Mouse (Mus musculus) liver, embryonic 14.5 days (tissue): ENCODE measurements around the gene Rundc3a. TPM values are rescaled to one million over a fixed set of nuclear protein-coding genes. Genes with fewer than 3 reads are reported as not detected.

ENCODE experiments used
- ATAC-seq: fragments of 200-750 bp; cut with Nextera tagmentation; 2 replicates; pipeline ENCODE4 v1.8.0; 2017; ENCODE audit warnings: moderate number of reproducible peaks, mild to moderate bottlenecking, moderate library complexity; ENCODE audit not compliant: insufficient read depth
- DNase-seq, 3 experiments: peaks; one replicate each; pipeline ENCODE4 v3.0.0-alpha.2; 2012 to 2013; ENCODE audit warnings: low read depth in 3 of 3, low spot score in 3 of 3
- H3K27ac ChIP-seq: fragments of 300-500 bp; sonication (generic); 2 replicates; pipeline ENCODE4 v1.5.1; 2014; ENCODE audit warnings: moderate library complexity, mild to moderate bottlenecking, control low read depth, inconsistent platforms
- H3K27me3 ChIP-seq: fragments of 300-500 bp; sonication (generic); 2 replicates; pipeline ENCODE4 v1.6.1; 2014; ENCODE audit warnings: mild to moderate bottlenecking, low read length, moderate library complexity; ENCODE audit not compliant: control insufficient read depth, insufficient read depth
- H3K36me3 ChIP-seq: fragments of 300-500 bp; sonication (generic); replicated peaks from 2 replicates; pipeline ENCODE4 v1.6.1; 2014; ENCODE audit warnings: low read depth; ENCODE audit not compliant: control insufficient read depth, insufficient read depth
- H3K4me1 ChIP-seq, 2 experiments: fragments of 200-500 bp in 1 of 2; fragments of 300-500 bp in 1 of 2; sonication (generic) in 1 of 2; replicated peaks; 2 replicates each; pipeline ENCODE4 v1.6.1; 2012 to 2014; ENCODE audit warnings: antibody characterized with exemption in 1 of 2, inconsistent platforms in 1 of 2, low read length in 1 of 2; ENCODE audit not compliant: control insufficient read depth in 2 of 2, insufficient read depth in 2 of 2
- H3K4me2 ChIP-seq: fragments of 300-500 bp; sonication (generic); 2 replicates; pipeline ENCODE4 v1.6.1; 2014; ENCODE audit warnings: low read depth, mild to moderate bottlenecking, control low read depth, moderate library complexity
- H3K4me3 ChIP-seq, 2 experiments: fragments of 200-500 bp in 1 of 2; fragments of 300-500 bp in 1 of 2; sonication (generic) in 1 of 2; 2 replicates each; pipeline ENCODE4 v1.5.1; 2012 to 2014; ENCODE audit warnings: low read depth in 2 of 2, low read length in 2 of 2, mild to moderate bottlenecking in 2 of 2, control low read depth in 1 of 2, inconsistent platforms in 1 of 2, moderate library complexity in 1 of 2; ENCODE audit not compliant: insufficient read depth in 1 of 2
- H3K9ac ChIP-seq: fragments of 300-500 bp; sonication (generic); replicated peaks from 2 replicates; pipeline ENCODE4 v1.6.1; 2014; ENCODE audit warnings: mild to moderate bottlenecking, control low read depth, moderate library complexity
- H3K9me3 ChIP-seq: fragments of 300-500 bp; sonication (generic); 2 replicates; pipeline ENCODE4 v1.6.1; 2016; ENCODE audit warnings: low read length, mixed read lengths; ENCODE audit not compliant: control insufficient read depth
- CTCF ChIP-seq: IDR thresholded peaks from 2 replicates; pipeline ENCODE4 v1.5.1; 2016; ENCODE audit warnings: antibody characterized with exemption, low read depth, control low read depth
- EP300 ChIP-seq: IDR thresholded peaks from 2 replicates; pipeline ENCODE4 v1.6.1; 2016; ENCODE audit warnings: antibody characterized with exemption, low read depth
- WGBS: fragments of 180-500 bp; shearing (Covaris S2); extraction: QIAGEN DNeasy Blood & Tissue Kit; methylation state at CpG from one replicate; pipeline ENCODE4 v1.1.7; 2014; ENCODE audit not compliant: insufficient replicate concordance; 5-methylcytosine and 5-hydroxymethylcytosine counted together
- polyA plus RNA-seq, 2 experiments: library from polyadenylated mRNA; depleted of rRNA in 1 of 2; stranded (reverse) in 1 of 2; unstranded in 1 of 2; fragments of >200 nt; fragmentation: Nextera tagmentation in 1 of 2; extraction: Ambion mirVana in 1 of 2; gene quantifications; 2 replicates each; pipeline versions ENCODE4 v1.2.1 to v1.2.3; 2012 to 2014

The Rundc3a gene
- polyA plus RNA-seq, 2 experiments, result 1.0 to 1.4 TPM

GRCm38 (mm10) chr11:102353021-102353431 is 40.2 kb upstream of the Rundc3a start:
- Histone ChIP-seq H3K27me3 (no peaks in the 10 kb centered on the region), H3K4me1 (peaks cover 0 to 12% of the 10 kb centered on the region in 2 experiments; a peak in 2 of 4 replicates), H3K4me3 (no peak overlapping the region; a peak in 1 of 4 replicates), H3K27ac (peak overlapping the region; percentile 48), H3K9ac (no peak overlapping the region), H3K36me3 (peaks cover 93% of the 10 kb centered on the region), H3K4me2 (peak overlapping the region; percentile 23; the same call in 1 of the 2 replicates), H3K9me3 (no peaks in the 10 kb centered on the region)
- whole genome bisulfite sequencing, result 51% methylated on average over 8 of the region's 8 CpGs
- TF ChIP-seq CTCF (no peak), EP300 (peak; percentile 4; the same call in 1 of the 2 replicates)
- no peak for ATAC-seq
- DNase-seq, result no peak

DNA sequence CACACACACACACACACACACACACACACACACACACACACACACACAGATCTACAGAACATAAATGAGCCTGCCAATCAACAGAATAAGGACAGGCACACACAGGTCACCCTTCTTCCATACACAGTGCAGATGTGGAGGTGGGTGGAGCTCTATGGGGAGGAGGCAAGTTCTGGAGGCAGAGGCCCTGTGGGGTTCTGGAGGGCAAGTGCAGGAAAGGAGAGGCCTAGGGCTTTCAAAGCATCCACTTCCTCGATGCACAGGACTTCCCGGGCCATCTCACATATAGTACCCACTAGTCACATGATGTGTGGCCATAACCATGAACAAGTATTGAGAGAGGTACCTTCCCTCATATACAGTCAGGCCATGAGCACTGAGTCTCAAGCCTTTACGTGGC is 37.7 kb upstream of the Rundc3a start:
- H3K27ac ChIP-seq, result peak overlapping the region; percentile 47
- ATAC-seq (no peak), DNase-seq (no peak)
- peaks cover 100% of the 10 kb centered on the region for H3K36me3 ChIP-seq
- H3K27me3 ChIP-seq, result no peaks in the 10 kb centered on the region
- H3K9me3 ChIP-seq, result no peaks in the 10 kb centered on the region
- WGBS, result 68% methylated on average over 3 of the region's 3 CpGs
- H3K9ac ChIP-seq, result no peak overlapping the region; the same call in 1 of the 2 replicates
- H3K4me2 ChIP-seq, result peak overlapping the region; percentile 98
- H3K4me1 ChIP-seq, result peaks cover 4 to 28% of the 10 kb centered on the region in 2 experiments; a peak in 3 of 4 replicates
- H3K4me3 ChIP-seq, result peak overlapping the region in 1 of 2 experiments; percentile 94; a peak in 2 of 4 replicates
- TF ChIP-seq CTCF (no peak), EP300 (no peak)

- peaks cover 100% of the 10 kb centered on the region for H3K36me3 ChIP-seq
- H3K9me3 ChIP-seq, result no peaks in the 10 kb centered on the region
- ATAC-seq (no peak), DNase-seq (no peak)
- H3K4me1 ChIP-seq, result peaks cover 6 to 34% of the 10 kb centered on the region in 2 experiments
- peak overlapping the region; percentile 98 for H3K4me2 ChIP-seq
- peak overlapping the region; percentile 47 for H3K27ac ChIP-seq
- H3K27me3 ChIP-seq, result no peaks in the 10 kb centered on the region
- no peak for TF ChIP-seq EP300
- no peak for TF ChIP-seq CTCF
- 78% methylated on average over 12 of the region's 12 CpGs for WGBS
- no peak overlapping the region; the same call in 1 of the 2 replicates for H3K9ac ChIP-seq
- H3K4me3 ChIP-seq, result peak overlapping the region; percentile 1 to 94; a peak in 3 of 4 replicates
Measured at GRCm38 (mm10) chr11:102356190-102356589, 37.0 kb upstream of the Rundc3a start.

GRCm38 (mm10) chr11:102356636-102357350 is 36.4 kb upstream of the Rundc3a start:
- peaks cover 8 to 40% of the 10 kb centered on the region in 2 experiments for H3K4me1 ChIP-seq
- no peaks in the 10 kb centered on the region for H3K9me3 ChIP-seq
- ATAC-seq, result no peak
- peak overlapping the region; percentile 5 to 94; a peak in 3 of 4 replicates for H3K4me3 ChIP-seq
- 61% methylated on average over 31 of the region's 31 CpGs for WGBS
- H3K4me2 ChIP-seq, result peak overlapping the region; percentile 98
- TF ChIP-seq CTCF (no peak), EP300 (no peak)
- no peaks in the 10 kb centered on the region for H3K27me3 ChIP-seq
- H3K36me3 ChIP-seq, result peaks cover 100% of the 10 kb centered on the region
- DNase-seq, result no peak
- H3K9ac ChIP-seq, result peak overlapping the region; percentile 10; the same call in 1 of the 2 replicates
- H3K27ac ChIP-seq, result peak overlapping the region; percentile 90

- peak overlapping the region; percentile 98 for H3K4me2 ChIP-seq
- H3K27me3 ChIP-seq, result no peaks in the 10 kb centered on the region
- peak overlapping the region; percentile 86 to 94; a peak in 3 of 4 replicates for H3K4me3 ChIP-seq
- no peaks in the 10 kb centered on the region for H3K9me3 ChIP-seq
- TF ChIP-seq CTCF (no peak), EP300 (no peak)
- peaks cover 8 to 40% of the 10 kb centered on the region in 2 experiments for H3K4me1 ChIP-seq
- peaks cover 100% of the 10 kb centered on the region for H3K36me3 ChIP-seq
- DNase-seq (no peak), ATAC-seq (no peak)
- H3K9ac ChIP-seq, result peak overlapping the region; percentile 100
- peak overlapping the region; percentile 90 for H3K27ac ChIP-seq
- WGBS, result 64% methylated on average over 10 of the region's 10 CpGs
Measured at GRCm38 (mm10) chr11:102358365-102358764, 34.8 kb upstream of the Rundc3a start.
